Mouse (Mus musculus) layer of hippocampus, postnatal 36 days (tissue): ENCODE results near the gene B3galnt2. TPM values are rescaled to one million over a fixed set of nuclear protein-coding genes. Genes with fewer than 3 reads are reported as not detected.
A peak's percentile ranks its signal among the peaks of the same experiment; 100 is the strongest.
"Not testable (repeated sequence)": the region's sequence is repeated elsewhere in the genome, so short reads cannot be mapped to it uniquely, and the experiment has no call there.

Experiments used
- DNase-seq, 2 experiments: peaks; one replicate each; pipeline ENCODE4 v3.0.0; 2022
- total RNA-seq, 2 experiments: library from RNA; stranded (reverse); gene quantifications; 2 replicates each; pipeline ENCODE4 v1.2.3; 2021

B3galnt2 gene
- total RNA-seq: 10 to 100 TPM; 14.4 to 16.7 TPM

DNA sequence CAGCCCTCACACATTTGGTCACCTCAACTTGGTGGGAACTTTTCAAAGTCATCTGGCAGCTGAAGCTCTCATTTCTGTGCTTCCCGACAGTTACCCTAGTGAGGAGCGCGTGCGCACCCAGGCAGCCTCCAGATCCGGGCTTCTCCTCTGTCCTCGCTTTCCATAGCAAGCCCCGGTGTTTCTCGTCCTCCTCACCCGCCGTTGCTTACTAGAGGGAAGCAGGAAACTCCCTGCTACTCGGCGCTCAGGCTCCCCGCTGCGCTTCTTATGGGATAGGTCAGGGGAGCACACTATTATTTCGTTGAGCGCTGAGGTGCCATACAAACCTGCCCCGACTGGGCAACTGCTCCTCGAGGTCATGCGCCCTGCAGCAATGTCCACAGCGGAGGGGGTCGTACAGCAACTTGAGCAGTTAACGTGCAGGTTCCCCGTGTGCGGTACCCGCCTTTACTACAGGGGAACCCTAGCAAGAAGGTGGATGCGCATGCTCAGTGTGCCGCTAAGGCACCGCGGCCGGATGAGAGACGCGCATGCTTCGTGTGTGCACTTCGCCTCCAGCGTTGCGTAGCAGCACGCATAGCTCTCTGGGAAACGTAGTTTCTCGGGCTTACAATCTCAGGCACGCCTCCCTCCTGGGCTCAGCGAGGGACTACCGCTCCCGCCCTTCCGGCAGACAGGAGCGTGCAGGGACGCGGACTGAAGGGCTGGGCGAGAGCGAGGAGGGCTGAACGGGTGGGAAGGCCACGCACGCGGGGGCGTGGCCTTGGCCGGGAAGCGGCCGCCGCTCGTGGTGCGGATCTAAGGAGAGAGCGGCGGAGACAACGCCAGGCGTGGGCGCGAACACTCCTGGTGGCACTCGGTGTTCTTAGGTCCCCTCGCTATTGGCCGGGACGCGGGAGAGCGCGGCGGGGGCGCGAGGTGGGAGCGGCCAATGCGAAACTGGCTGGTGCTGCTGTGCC lies at the start of gene B3galnt2:
Gene B3galnt2, plus strand, starts transcription at position 596 of the 959 bp plus-strand sequence.
- DNase-seq: peak; percentile 95 to 98

DNA sequence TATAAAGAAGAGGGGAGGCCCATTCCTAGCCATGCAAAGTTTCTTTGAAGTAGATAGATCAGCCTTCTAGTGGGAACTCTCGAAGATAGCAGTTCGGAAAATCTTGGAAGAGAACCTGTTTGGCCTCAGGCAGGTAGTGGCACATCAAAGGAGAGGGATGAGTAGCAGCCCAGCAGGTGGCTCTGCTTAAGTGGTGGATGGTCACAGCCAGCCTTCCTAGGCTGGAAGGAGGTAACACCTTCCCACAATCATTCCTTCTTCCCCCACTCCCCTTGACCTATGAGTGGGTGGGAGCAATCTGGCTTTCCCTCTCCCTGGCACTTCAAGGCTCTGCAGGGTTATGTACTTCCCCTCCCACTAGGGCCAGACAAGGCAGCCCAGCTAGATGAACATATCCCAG lies 42.9 kb upstream of the B3galnt2 start:
- no peak for DNase-seq

DNA sequence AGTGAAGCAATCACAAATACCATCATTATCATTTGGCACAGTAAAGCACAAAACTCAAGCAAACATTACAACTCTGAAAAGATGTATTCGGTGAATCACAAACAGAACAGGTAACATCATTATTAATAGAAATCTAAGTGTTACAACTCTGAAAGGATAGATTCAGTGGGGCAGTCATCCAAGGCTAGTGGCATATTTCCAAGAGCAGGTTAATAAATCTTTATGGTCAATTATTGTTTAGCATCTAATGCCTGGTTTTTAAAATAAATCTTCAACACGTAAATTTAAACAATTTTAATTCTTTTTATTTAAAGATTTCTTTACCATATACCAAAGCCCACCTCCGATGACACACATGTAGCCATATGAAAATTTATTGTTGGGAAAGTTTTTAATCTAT lies 34.9 kb upstream of the B3galnt2 start:
- no peak for DNase-seq

DNA sequence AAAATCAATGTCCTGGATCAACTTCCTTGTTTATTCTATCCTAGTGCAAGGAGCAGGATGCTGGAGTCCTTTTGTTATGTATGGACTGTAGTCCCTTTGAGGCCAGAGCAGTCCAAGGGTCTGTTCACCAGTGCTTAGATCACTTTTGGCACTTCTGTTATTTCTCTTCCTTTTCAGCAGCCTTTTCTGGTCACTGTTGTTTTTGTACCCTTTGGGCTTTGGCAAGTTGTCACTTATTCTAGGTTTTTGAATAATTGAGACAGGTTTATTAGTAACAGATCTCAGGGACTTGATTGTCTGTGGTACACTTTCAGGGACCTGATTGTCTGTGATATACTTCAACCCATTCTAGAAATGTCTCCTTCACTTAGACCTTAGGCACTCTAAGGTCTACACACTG lies 31.7 kb upstream of the B3galnt2 start:
- DNase-seq: no peak

DNA sequence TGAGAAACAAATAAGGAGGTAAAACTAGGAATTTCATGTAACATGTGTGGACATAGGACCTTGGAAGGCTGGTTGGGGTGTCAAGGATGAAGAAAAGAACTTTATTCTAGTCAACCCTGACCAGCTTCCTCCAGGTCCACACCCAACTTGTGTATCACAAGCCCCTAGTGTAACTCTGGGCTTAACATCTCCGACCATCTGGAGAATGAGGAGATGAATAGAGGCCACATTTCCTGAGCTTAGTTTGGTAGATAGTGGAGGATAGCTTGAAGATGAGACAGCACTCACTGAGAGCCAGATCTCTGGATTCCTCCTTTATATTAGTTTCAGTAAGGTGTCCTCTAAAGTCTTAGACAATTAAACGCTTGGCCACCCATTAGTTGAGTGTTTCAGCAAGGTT lies 24.3 kb upstream of the B3galnt2 start:
- DNase-seq: no peak

DNA sequence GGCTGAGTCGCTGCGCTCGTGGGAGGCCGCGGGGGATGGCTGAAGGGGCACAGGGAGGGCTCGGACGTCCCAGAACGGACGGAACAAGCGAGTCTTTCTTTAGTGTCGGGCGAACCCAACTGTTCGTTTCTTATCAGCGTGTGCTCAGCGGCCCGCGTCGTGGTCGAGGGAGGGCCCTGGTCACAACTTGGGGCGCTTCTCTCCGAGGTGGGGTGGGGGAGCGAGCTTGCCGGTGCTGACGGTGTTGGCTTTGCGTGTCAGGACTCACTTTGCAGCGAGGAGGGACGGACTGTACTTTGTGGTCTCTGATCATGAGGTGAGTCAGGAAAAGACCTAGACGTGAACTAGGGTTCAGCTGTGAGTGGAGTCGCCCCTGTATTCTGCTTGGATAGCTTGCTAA lies 662 bp downstream of the B3galnt2 start:
- no peak for DNase-seq

DNA sequence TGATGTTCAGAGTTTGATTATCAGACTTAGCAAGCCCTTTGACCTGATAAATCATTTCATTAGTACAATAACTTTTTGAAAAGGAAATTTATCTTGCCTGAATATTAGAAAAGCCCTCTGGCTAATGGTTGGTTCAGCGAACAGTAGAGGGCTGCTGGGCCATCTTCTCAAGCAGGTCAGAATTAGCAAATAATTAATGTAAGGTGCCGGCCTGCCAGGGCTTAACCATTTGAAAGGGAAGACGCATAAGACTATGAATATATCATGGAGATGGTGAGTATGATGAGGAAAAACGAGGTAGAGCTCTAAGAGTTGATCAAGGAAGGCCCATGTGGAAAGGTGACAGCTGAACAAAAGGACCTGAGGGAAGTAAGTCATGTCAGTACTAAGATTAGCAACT lies 2.4 kb downstream of the B3galnt2 start:
- DNase-seq: no peak

DNA sequence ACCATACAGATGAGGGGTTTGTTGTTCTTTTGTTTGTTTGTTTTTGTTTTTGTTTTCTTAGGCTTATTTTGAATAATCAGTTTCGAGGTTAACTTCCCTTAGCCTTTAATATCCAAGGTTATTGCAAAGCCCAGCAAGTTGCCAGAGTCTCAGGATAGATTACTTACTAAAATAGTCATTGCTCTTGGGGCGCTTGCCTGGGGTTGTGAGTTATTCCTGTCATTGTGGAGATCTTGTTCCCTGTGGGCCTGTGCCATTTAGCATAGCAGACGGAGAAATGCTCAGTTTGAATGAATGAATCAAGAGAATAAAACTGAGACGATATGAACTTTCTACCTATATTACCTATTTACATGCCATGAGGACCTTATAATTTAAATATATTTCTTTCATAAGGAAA lies 5.9 kb downstream of the B3galnt2 start:
- DNase-seq: no peak

DNA sequence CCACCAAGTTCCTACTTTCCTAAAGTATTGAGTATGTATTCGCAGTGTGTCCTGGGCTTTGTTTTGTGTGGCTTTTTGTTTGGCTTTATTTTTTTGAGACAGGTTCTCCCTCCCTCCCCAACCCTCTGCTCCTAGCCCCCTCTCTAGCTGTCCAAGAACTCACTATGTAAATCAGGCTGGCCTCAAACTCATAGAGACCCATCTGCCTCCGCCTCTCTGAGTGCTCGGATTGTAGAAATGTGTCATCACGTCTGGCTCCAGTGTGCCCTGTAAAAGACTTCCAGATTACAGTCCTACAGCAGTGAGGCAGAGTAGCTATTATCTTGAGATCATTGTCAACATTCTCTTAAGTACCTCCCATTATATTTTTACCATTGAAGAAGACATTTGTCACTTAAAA lies 6.8 kb downstream of the B3galnt2 start:
- no peak for DNase-seq

DNA sequence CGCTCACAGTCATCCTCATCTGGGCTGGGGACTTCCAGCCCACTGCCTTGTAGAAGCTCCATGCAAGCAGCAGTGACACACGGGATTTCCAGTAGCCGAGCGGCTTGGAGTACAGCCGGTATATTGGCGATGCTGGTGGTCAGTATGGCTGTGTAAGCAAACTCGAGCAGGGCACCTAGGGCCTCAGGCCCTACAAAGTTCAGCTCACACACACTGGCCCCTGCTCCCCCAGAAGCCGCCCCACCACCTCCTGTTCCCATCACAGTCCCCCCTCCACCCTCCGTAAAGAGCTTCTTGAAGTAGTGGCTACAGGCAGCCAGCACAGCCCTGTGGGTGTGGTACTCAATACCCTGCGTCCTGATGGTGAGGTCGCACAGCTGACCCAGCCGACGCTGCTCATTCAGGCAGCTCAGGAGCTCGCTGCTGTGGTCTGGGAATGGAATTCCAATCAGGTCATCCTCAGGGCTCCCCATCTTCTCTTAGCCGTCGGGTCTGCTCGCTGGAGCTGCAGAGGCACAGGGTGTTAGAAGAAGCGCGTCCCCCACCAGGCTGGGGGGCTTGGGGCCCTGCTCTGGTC lies 11.2 kb downstream of the B3galnt2 start:
- DNase-seq: no peak

DNA sequence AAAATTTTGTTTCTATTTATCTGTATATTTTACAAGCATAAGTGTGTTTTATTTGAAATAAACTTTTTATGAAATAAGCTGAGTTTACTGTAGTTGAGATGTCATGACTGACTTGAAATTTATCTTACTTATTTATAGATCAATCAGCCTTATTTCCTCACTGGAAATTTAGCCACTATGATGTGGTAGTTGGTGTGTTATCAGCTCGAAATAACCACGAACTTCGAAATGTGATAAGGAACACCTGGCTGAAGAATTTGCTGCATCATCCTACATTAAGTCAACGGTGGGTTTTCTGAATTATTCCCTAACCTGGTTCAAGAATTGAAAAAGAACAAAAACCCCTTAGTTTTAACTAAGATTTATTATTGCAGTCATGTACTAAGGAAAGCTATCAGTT lies 11.9 kb downstream of the B3galnt2 start:
- DNase-seq: no peak

DNA sequence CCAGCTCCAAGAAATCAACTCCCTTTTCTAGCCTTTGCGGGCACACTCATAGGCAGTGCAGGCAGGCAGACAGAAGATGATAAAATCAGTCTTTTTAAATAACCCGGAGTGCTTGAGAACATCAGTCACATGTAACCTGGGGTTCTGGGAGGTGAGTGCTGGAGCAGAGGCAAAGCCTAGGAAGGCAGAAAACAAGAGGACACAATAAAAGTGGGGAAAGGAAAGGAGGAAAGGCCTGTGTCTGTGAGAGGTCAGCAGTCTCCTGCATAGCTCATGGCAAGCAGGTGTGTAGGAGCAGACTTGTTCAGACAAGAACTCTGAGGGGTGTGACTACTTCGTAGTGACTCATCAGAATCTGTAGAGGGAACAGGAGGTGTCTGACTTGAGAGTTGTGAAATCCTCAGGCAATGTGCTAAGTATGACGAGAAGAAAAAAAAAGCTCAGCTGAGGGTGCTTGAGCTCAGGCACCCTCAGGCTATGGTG lies 14.4 kb downstream of the B3galnt2 start:
- no peak for DNase-seq

DNA sequence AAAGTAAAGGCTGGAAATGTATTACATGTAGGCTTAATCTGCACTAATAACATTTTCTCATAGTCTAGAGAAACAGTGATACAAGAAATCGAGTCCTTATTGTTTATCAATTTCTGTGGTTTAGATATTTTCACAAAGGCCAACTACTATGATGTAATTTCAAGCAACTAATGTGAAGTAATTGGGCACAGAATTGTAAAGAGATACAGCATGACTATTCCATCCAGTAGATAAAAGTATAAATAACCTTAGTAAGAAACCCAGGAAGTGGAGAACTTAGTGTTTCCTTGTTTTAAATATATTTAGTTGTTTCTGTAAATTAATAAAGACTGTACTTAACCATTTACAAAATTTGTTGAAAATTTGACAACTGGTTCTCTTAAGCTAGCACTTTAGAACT lies 15.5 kb downstream of the B3galnt2 start:
- DNase-seq: no peak

DNA sequence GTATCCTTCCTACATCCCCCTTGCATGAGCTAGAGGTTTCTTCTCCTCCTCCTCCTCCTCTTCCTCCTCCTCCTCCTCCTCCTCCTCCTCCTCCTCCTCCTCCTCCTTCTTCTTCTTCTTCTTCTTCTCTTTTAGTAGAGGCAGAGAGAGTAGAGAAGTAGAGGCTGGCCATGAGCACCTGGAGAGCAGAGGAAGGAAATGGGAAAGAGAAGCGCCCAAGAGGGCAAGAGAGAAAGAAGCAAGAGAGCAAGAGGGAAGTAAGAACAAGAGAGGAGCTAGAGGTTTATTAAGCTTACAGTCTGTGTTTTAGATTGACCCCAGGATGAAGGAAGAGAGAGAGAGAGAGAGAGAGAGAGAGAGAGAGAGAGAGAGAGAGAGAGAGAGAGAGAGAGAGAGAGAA lies 27.6 kb downstream of the B3galnt2 start:
- DNase-seq: not testable (repeated sequence)

DNA sequence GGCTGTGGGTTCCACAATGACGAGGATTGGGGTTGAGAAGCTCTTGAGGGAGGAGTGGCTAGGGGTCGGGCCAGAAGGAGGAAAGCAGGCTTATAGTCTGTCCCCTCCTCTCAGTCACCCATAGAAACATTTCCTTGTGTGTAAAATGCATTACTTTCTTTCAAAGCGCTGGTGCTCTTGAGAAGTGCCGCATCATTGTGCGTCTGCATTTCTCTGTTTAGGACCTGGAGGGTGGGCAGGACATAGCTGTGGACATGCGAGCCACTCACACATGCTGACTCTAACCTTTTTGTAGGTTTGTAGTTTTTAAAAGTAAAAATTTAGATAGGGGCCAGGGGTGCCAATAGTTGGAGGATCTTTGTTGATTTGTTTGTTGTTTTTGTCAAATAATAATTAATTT lies 29.3 kb downstream of the B3galnt2 start:
- DNase-seq: no peak

DNA sequence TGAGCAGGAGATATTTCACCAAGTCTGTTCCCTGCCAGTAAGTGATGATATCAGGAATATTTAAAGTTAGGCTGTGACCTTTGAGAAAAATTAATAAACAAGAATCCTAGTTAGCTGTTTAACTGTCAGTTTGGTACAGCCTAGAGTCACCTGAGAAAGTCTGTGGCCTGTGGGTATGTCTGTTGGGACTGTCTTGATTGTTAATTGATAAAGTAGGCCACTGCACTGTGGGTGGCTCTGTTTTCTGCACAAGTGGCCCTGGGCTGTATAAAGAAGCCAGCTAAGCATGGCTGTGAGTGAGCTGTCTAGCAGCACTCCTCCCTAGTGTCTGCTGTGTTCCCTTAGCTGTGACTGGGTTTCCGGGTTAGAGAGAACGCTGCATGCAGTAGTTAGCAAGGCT lies 34.9 kb downstream of the B3galnt2 start:
- no peak for DNase-seq

DNA sequence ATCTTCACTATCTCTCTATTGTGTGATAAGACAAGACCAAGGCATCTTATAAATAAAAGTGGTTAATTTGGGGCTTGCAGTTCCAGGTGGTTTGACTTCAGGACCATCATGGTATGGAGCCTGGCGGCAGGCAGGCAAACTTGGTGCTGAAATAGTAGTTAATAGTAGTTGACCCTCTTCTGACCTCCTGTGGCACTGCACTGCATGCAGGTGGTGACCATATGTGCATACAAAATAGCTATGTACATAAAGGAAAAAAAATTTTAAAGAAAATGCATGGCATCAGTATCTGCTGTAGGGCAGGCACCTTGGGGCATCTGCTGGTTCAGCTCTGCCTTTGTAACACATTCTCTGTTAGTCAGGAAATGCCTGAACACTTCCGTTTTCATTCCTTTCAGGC lies 36.1 kb downstream of the B3galnt2 start:
- DNase-seq: no peak

DNA sequence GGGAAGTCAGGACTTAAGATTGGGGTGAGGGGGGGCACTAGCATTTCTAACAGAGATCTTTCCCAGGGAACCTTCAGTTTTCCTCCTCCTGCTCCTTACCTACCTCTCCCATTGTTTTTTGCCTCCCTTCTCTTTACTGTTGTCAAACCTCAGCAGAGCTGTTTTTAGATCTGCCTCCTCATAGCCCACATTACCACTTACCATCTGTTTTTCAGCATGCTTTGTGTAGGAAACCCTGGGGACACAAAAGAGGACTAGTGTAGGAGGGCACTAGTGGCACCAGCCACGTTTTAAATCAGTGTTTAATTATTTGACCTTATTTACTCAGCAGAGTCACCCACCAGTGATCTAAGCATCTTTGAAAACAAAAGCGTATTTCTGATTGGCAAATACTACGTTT lies 38.8 kb downstream of the B3galnt2 start:
- no peak for DNase-seq

DNA sequence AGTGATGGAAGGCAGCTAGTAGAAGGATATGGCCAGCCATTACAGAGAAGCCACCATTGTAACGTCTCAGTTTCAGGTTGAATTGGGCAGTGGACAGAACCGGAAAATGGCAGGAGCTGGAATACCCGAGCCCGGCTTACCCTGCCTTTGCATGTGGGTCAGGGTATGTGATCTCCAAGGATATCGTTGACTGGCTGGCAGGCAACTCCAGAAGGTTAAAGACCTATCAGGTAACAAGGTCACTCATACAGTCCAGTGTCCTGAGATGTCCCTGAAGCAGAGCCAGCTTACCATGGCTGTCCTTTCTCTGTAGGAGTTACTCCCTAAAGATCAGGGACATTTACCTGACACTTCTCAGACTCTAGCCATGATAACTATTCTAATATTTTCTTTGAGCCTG lies 40.8 kb downstream of the B3galnt2 start:
- DNase-seq: no peak

DNA sequence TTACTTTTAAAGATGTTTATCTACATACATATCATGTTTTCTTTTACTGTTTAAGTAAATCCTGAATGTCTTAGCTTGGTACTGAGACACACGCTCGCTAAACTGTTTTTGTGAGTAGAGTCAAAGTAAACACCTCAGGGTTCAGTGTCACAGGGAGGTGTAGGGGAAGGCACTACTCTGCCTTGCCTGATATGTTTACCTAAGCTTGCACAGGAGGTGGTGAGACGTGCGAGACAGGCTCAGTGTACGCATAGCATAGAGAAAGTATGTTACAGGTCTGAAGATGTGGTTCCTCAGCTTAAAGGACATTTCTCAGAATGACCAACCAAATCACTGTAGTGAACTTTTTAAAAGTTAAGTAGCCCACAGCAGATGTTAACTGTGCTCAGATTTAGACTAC lies 43.2 kb downstream of the B3galnt2 start:
- no peak for DNase-seq

DNA sequence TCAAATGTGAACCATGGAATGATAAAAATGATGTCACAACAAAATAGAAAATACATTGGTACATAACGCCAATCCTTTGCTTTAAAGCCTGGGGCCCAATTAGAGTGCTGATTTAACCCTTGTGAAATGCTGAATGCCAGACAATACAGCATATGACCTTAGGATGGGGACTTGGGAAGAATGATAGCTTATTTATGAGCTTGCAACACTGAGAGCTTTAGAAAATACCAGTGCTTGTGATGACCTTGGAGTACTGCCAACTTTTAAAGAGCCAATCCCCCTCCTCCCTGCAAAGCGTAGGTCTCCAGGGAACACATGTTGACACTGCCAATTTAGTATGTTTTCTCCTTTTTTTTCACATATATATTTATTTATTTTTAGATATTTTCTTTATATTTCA lies 48.4 kb downstream of the B3galnt2 start:
- DNase-seq: no peak

DNA sequence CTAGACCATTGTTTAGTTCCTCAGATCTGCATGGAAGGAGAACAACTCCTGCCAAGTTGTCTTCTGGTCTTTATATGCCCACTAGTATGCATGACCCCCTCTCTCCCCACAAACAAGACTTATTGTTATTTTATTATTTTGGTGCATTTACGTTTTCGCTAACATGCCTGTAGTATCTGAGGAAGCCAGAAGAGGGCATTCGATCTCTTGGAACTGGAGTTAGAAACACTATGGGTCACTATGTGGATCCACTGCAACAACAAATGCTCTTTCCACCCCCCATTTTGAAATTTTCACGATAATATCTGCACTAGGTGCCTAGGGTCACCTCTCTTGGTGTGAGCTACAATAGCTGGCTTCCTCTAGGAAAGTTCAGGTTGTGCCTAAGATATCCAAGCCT lies 49.8 kb downstream of the B3galnt2 start:
- no peak for DNase-seq

DNA sequence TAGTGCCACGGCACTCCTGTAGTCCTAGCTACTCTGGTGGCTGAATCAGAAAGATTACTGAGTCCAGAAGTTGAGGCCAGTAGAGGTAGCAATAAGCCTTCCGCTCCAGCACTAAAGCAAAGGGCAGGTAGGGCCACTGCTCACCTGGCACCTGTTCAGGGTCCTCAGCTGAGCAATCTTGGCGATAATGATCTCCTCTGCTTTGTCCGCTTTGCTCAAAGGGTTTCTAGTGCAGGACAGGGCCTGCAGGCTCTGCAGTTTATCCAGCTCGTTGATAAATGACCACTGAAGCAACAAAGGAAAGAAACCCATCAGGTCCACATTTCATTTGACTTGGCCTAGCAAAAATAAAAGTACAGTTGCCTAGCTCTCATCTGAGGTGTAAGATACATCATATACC lies 50.7 kb downstream of the B3galnt2 start:
- DNase-seq: no peak

DNA sequence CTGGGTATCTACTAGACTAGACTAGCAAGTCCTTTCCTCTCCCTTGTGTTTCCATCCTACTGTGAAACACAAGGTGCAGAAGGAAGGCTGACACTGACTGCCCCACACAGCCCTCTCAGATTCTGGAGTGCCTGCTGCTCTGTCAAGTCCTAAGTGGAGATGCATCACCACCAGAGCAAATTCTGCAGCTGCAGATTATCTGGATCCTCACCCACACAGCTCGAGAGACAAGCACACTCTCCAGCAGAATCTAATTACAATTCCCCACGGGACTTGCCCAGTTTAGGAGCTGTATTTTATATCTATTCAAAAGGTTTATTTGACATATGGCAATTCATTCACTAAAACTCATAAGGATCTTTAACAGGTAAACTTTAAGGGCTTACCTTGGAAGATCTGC lies 51.8 kb downstream of the B3galnt2 start:
- peak in 1 of 2 experiments; percentile 14 for DNase-seq
